Mouse (Mus musculus): ENCODE results near the gene Hist1h3g. TPM values are rescaled to one million over a fixed set of nuclear protein-coding genes. Genes with fewer than 3 reads are reported as not detected.
"Not testable (repeated sequence)": the region's sequence is repeated elsewhere in the genome, so short reads cannot be mapped to it uniquely, and the experiment has no call there.

The Hist1h3g gene
- total RNA-seq, 1 experiment from 2014 or later = 35.1 TPM

GRCm38 (mm10) chr13:23544787-23545120 is 9.5 kb downstream of the Hist1h3g start:
- ATAC-seq (replicated peaks in 1 of 2; ENCODE audit: insufficient read depth in 1 of 2, low FRiP score in 2 of 2, low TSS enrichment in 1 of 2, low read depth in 1 of 2, poor library complexity in 2 of 2, severe bottlenecking in 2 of 2) = peak; percentile 13 to 14; a peak in 2 of 4 replicates

- no peak for ATAC-seq (replicated peaks in 1 of 2; ENCODE audit: insufficient read depth in 1 of 2, low FRiP score in 2 of 2, low TSS enrichment in 1 of 2, low read depth in 1 of 2, poor library complexity in 2 of 2, severe bottlenecking in 2 of 2)
Observed at GRCm38 (mm10) chr13:23546694-23547093, 11.5 kb downstream of the Hist1h3g start.

GRCm38 (mm10) chr13:23550761-23551145 is 15.5 kb downstream of the Hist1h3g start:
- ATAC-seq (replicated peaks in 1 of 2; ENCODE audit: insufficient read depth in 1 of 2, low FRiP score in 2 of 2, low TSS enrichment in 1 of 2, low read depth in 1 of 2, poor library complexity in 2 of 2, severe bottlenecking in 2 of 2) = no peak

DNA sequence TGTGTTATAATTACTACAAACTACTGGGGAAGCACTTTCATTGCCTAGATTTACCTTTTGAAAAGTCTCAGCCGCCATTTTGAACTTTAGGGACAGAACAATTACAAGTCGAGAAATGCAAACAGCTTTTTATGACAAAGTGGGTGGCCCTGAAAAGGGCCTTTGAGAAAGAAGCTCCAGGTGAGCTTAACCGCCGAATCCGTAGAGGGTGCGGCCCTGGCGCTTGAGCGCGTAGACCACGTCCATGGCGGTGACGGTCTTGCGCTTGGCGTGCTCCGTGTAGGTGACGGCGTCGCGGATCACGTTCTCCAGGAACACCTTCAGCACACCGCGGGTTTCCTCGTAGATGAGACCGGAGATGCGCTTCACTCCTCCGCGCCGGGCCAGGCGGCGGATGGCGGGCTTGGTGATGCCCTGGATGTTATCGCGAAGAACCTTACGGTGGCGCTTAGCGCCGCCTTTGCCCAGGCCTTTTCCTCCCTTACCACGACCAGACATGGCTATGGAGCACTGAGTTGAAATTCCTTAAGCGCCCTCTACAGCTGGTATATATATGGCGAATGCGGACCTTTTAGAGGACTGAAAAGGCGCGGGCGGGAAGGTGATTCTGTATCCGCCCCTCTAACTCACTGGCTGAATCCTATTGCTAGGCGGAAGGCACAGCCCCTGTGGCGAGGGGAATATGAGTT is 16.1 kb downstream of the Hist1h3g start, which contains the start of gene Hist1h4f:
Hist1h4f (minus strand) TSS at position 503 of the 689 bp plus-strand sequence.
- ATAC-seq (replicated peaks in 1 of 2; ENCODE audit: insufficient read depth in 1 of 2, low FRiP score in 2 of 2, low TSS enrichment in 1 of 2, low read depth in 1 of 2, poor library complexity in 2 of 2, severe bottlenecking in 2 of 2) = peak; percentile 62 to 74

DNA sequence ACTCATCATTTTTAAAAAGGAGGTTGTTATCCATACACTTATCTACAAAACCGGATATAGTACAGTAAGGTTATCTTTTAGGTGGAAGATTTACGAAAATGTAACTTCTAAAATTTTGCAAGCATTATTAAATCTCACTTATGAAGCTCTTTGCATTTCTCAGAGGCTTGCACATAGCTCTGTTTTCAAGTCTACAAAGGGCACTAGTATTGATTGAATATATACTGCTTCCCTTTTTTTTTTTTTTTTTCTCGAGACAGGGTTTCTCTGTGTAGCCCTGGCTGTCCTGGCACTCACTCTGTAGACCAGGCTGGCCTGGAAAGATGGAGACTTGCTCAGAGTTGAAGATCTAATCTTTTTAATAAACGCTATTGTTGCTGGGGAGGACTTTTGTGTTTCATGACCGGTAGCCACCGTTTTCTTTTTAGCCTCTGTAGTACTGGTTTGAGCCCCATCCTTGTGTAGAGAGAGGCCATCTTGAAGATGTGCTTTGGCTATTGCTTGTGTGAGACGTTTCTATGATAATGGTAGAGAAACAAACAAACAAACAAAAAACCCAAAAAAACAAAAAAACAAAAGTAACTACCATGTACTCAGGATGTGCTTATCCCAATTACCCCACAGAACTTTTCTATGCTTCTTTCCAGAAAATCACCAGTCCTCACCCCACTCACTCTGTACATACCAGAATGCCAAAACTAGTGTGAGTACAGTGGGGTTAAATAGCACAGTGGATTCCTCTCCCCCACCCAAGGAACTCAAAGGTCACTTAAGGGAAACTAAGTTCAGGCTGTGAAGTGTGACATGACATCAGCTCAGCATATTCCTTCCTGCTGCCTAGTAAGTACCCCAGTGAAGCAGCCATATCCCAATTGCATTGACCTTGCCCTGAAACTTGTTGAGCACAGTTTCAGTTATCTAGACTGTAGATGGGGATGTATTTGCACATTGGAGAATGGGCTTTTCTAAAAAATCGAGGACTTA is 17.0 kb downstream of the Hist1h3g start:
- no peak for ATAC-seq (replicated peaks in 1 of 2; ENCODE audit: insufficient read depth in 1 of 2, low FRiP score in 2 of 2, low TSS enrichment in 1 of 2, low read depth in 1 of 2, poor library complexity in 2 of 2, severe bottlenecking in 2 of 2)

DNA sequence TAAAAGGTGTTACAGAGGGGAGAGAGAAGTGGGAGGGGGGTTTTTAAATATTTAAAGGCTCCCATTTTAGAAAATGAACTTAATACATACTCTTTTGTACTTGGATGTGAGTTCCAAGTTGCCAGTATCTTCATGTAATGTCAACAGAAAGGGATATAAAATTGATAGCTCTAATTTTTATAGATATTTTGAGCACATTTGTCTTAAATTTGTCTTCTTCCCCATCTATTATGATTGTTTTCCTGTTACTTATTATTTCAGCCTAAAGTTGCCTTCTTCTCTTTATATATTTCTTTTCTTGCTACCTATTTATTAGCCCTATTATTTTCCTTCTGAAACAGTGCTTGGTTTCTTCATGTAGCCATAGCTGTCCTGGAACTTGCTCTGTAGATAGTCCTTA is 17.7 kb downstream of the Hist1h3g start, which contains the start of gene Hist1h1d:
Hist1h1d (plus strand) TSS at position 301 of the 400 bp plus-strand sequence.
- ATAC-seq (replicated peaks in 1 of 2; ENCODE audit: insufficient read depth in 1 of 2, low FRiP score in 2 of 2, low TSS enrichment in 1 of 2, low read depth in 1 of 2, poor library complexity in 2 of 2, severe bottlenecking in 2 of 2) = no peak

DNA sequence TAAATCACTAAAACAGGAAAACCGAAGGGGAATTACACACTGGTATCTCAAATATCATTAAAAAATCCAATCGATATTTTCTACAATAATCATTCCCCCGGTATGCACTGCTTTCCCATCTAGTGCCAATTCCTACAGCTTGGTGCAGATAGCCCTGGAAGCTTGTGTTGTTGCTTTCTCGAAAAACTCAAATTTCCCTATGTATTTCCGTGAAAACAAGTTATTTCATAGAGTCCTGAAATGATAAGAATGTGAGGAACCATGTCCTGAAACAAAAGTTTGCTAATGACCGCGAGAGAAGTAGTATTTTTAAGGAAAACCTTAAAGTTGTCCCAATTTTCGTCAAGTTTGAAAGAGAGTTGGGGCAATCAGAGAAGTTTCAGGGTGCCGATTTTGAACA is 19.2 kb downstream of the Hist1h3g start:
- ATAC-seq (replicated peaks in 1 of 2; ENCODE audit: insufficient read depth in 1 of 2, low FRiP score in 2 of 2, low TSS enrichment in 1 of 2, low read depth in 1 of 2, poor library complexity in 2 of 2, severe bottlenecking in 2 of 2) = no peak

- ATAC-seq (replicated peaks in 1 of 2; ENCODE audit: insufficient read depth in 1 of 2, low FRiP score in 2 of 2, low TSS enrichment in 1 of 2, low read depth in 1 of 2, poor library complexity in 2 of 2, severe bottlenecking in 2 of 2) = peak; percentile 51 to 63
Observed at GRCm38 (mm10) chr13:23554925-23555838, 20.0 kb downstream of the Hist1h3g start.

DNA sequence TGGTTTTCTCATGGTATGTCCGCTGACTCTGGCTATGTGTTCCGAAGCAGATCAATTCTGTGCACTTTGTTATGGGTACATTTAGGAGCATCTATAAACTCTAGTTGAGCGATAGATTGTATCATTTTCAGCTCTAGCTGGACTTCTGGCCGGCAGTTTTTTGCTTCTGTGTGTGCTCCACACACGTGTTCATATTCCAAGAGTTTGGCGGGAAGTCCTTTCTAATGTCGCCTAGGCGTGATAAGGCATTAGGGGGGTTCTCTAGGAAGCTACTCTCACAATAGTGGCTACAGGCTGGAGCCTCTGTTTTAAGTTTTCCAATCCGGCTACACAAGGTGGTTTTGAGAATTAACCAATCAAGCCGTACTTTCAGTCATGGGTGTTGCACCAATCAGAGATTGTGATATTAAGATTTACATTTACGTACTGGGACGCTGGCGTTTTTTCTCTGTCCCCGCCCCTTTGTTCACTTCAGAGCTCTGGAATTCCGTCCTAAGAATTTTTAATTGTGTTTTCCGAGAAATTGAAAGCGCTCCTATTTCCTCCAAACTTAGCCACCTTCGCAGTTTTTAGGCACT is 20.7 kb downstream of the Hist1h3g start:
- ATAC-seq (replicated peaks in 1 of 2; ENCODE audit: insufficient read depth in 1 of 2, low FRiP score in 2 of 2, low TSS enrichment in 1 of 2, low read depth in 1 of 2, poor library complexity in 2 of 2, severe bottlenecking in 2 of 2) = peak; percentile 51 to 56

GRCm38 (mm10) chr13:23556906-23557305 is 21.7 kb downstream of the Hist1h3g start:
- no peak for ATAC-seq (replicated peaks in 1 of 2; ENCODE audit: insufficient read depth in 1 of 2, low FRiP score in 2 of 2, low TSS enrichment in 1 of 2, low read depth in 1 of 2, poor library complexity in 2 of 2, severe bottlenecking in 2 of 2)

DNA sequence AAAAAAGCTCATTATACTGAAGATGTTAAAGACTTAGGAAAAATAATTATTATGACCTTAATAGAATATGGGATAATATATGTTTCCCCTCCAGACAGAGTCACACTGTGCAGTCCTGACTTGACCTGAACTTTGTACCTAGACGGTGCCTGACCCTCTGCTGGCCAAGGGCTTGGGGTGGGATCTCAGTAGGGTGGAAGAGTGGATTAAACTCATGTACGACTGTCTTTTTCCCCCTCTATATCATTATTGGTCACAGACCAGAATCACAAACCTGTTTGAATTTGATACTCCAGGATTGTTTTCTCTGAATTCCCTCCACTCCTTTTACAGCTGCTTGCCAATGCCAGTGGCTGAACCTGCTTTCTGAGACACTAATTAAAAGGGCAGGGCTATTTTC is 25.5 kb downstream of the Hist1h3g start:
- not testable (repeated sequence) for ATAC-seq (replicated peaks in 1 of 2; ENCODE audit: insufficient read depth in 1 of 2, low FRiP score in 2 of 2, low TSS enrichment in 1 of 2, low read depth in 1 of 2, poor library complexity in 2 of 2, severe bottlenecking in 2 of 2)

- ATAC-seq (replicated peaks in 1 of 2; ENCODE audit: insufficient read depth in 1 of 2, low FRiP score in 2 of 2, low TSS enrichment in 1 of 2, low read depth in 1 of 2, poor library complexity in 2 of 2, severe bottlenecking in 2 of 2) = peak in 1 of 2 experiments; percentile 38; a peak in 3 of 4 replicates
Observed at GRCm38 (mm10) chr13:23561531-23561882, 26.3 kb downstream of the Hist1h3g start.

DNA sequence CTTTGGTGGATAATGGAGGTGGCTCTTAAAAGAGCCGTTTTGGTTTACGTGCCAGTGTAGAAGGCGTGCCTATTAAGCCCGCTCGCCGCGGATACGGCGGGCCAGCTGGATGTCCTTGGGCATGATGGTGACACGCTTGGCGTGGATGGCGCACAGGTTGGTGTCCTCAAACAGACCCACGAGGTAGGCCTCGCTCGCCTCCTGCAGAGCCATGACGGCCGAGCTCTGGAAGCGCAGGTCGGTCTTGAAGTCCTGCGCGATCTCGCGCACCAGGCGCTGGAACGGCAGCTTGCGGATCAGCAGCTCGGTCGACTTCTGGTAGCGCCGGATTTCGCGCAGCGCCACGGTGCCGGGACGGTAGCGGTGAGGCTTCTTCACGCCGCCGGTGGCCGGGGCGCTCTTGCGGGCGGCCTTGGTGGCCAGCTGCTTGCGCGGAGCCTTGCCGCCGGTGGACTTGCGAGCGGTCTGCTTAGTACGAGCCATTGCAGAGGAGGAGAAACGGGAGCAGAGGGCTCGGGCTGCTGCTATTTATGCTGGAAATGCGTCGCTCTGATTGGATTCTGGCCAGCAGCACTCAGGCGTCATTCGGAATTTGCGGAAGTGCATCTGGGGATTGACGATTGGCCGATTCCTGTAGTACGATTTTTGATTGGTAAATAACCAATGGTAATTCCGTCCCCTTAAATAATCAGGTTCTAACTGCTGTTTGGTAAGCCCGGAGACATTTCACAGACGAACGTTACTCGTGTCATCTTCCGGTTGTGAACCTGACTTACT is 26.8 kb downstream of the Hist1h3g start, which contains the start of gene Hist1h3e:
Hist1h3e (minus strand) TSS at position 487 of the 777 bp plus-strand sequence.
- peak; percentile 89 to 94 for ATAC-seq (replicated peaks in 1 of 2; ENCODE audit: insufficient read depth in 1 of 2, low FRiP score in 2 of 2, low TSS enrichment in 1 of 2, low read depth in 1 of 2, poor library complexity in 2 of 2, severe bottlenecking in 2 of 2)

- peak; percentile 50 to 58; a peak in 3 of 4 replicates for ATAC-seq (replicated peaks in 1 of 2; ENCODE audit: insufficient read depth in 1 of 2, low FRiP score in 2 of 2, low TSS enrichment in 1 of 2, low read depth in 1 of 2, poor library complexity in 2 of 2, severe bottlenecking in 2 of 2)
Observed at GRCm38 (mm10) chr13:23562699-23563462, 27.7 kb downstream of the Hist1h3g start.

GRCm38 (mm10) chr13:23564482-23564881 is 29.3 kb downstream of the Hist1h3g start:
- ATAC-seq (replicated peaks in 1 of 2; ENCODE audit: insufficient read depth in 1 of 2, low FRiP score in 2 of 2, low TSS enrichment in 1 of 2, low read depth in 1 of 2, poor library complexity in 2 of 2, severe bottlenecking in 2 of 2) = no peak

All from hematopoietic stem cell, adult 5-6 weeks (primary cell).